Mouse (Mus musculus) gastrocnemius, postnatal 10 days (tissue): ENCODE results near the gene Nol10. TPM values are rescaled to one million over a fixed set of nuclear protein-coding genes. Genes with fewer than 3 reads are reported as not detected.

ENCODE experiments used
- DNase-seq: peaks from one replicate; pipeline ENCODE4 v3.0.0; 2021; ENCODE audit warnings: mixed read lengths
- total RNA-seq, 2 experiments: library from RNA; stranded (reverse); gene quantifications; 2 replicates each; pipeline ENCODE4 v1.2.3; 2021

Nol10 gene
- total RNA-seq, 2 experiments from 2014 or later, result 7.6 to 9.6 TPM

- DNase-seq, result no peak
Observed at GRCm38 (mm10) chr12:17362316-17362715, 14.1 kb downstream of the Nol10 start.

- DNase-seq, result peak; percentile 55
Observed at GRCm38 (mm10) chr12:17366981-17367380, 18.7 kb downstream of the Nol10 start.

GRCm38 (mm10) chr12:17369111-17369510 lies 20.9 kb downstream of the Nol10 start:
- no peak for DNase-seq

GRCm38 (mm10) chr12:17369551-17370325 lies 21.5 kb downstream of the Nol10 start:
- DNase-seq, result no peak

- DNase-seq, result no peak
Observed at GRCm38 (mm10) chr12:17371589-17372235, 23.5 kb downstream of the Nol10 start.

GRCm38 (mm10) chr12:17372696-17373095 lies 24.4 kb downstream of the Nol10 start:
- DNase-seq, result no peak

GRCm38 (mm10) chr12:17373470-17373975 lies 25.3 kb downstream of the Nol10 start:
- no peak for DNase-seq

- DNase-seq, result no peak
Observed at GRCm38 (mm10) chr12:17375243-17375642, 27.0 kb downstream of the Nol10 start.

GRCm38 (mm10) chr12:17376521-17376920 lies 28.3 kb downstream of the Nol10 start:
- no peak for DNase-seq

- DNase-seq, result no peak
Observed at GRCm38 (mm10) chr12:17380991-17381390, 32.7 kb downstream of the Nol10 start.

- DNase-seq, result no peak
Observed at GRCm38 (mm10) chr12:17382759-17383158, 34.5 kb downstream of the Nol10 start.

- no peak for DNase-seq
Observed at GRCm38 (mm10) chr12:17386896-17387295, 38.6 kb downstream of the Nol10 start.

GRCm38 (mm10) chr12:17387332-17388135 lies 39.3 kb downstream of the Nol10 start:
- DNase-seq, result no peak

- DNase-seq, result no peak
Observed at GRCm38 (mm10) chr12:17388136-17388437, 39.8 kb downstream of the Nol10 start.

- no peak for DNase-seq
Observed at GRCm38 (mm10) chr12:17390036-17390435, 41.8 kb downstream of the Nol10 start.

- no peak for DNase-seq
Observed at GRCm38 (mm10) chr12:17390510-17390909, 42.3 kb downstream of the Nol10 start.

GRCm38 (mm10) chr12:17393148-17393547 lies 44.9 kb downstream of the Nol10 start:
- DNase-seq, result no peak

- DNase-seq, result no peak
Observed at GRCm38 (mm10) chr12:17397150-17397549, 48.9 kb downstream of the Nol10 start.

GRCm38 (mm10) chr12:17401419-17401818 lies 53.2 kb downstream of the Nol10 start:
- DNase-seq, result no peak

- no peak for DNase-seq
Observed at GRCm38 (mm10) chr12:17402116-17402515, 53.9 kb downstream of the Nol10 start.

- no peak for DNase-seq
Observed at GRCm38 (mm10) chr12:17403998-17404397, 55.7 kb downstream of the Nol10 start.

- DNase-seq, result no peak
Observed at GRCm38 (mm10) chr12:17406825-17407224, 58.6 kb downstream of the Nol10 start.

- no peak for DNase-seq
Observed at GRCm38 (mm10) chr12:17408312-17408711, 60.1 kb downstream of the Nol10 start.
